Mouse (Mus musculus): ENCODE measurements around the gene Olfr376. TPM values are rescaled to one million over a fixed set of nuclear protein-coding genes. Genes with fewer than 3 reads are reported as not detected.

The Olfr376 gene
- polyA plus RNA-seq (2012; ENCODE audit: insufficient read depth, insufficient read length, missing spikeins), result not detected in 2 replicates

DNA sequence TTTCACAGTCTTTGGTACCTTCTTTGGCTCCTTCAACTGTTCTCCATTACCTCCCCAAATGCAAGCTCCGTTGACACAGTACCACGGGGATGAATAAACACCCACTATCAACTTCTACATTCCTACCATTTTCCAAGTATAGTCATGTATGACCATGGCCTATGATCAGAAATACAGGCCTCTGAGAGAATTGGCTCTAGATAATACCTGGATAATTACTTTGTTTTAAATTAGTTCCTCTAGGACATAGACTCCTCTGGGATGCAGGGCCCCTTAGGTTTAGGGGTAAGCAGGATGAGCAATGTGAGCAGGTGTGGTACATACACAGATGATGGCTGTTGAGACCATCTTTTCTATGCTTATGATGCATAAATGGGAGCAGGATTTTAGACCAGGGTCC lies at the start of gene Olfr376:
Gene Olfr376 (plus strand): TSS at position 301 of the 400 bp plus-strand sequence.
- H3K4me1 ChIP-seq (ENCODE audit: control insufficient read depth, insufficient read depth, insufficient read length, low read length), result no peaks in the 10 kb centered on the region
- H3K27ac ChIP-seq (replicated peaks; ENCODE audit: low read depth, low read length), result no peak within 1 kb of the TSS
- H3K4me3 ChIP-seq (ENCODE audit: insufficient read depth, low read depth, low read length), result no peak within 1 kb of the TSS

DNA sequence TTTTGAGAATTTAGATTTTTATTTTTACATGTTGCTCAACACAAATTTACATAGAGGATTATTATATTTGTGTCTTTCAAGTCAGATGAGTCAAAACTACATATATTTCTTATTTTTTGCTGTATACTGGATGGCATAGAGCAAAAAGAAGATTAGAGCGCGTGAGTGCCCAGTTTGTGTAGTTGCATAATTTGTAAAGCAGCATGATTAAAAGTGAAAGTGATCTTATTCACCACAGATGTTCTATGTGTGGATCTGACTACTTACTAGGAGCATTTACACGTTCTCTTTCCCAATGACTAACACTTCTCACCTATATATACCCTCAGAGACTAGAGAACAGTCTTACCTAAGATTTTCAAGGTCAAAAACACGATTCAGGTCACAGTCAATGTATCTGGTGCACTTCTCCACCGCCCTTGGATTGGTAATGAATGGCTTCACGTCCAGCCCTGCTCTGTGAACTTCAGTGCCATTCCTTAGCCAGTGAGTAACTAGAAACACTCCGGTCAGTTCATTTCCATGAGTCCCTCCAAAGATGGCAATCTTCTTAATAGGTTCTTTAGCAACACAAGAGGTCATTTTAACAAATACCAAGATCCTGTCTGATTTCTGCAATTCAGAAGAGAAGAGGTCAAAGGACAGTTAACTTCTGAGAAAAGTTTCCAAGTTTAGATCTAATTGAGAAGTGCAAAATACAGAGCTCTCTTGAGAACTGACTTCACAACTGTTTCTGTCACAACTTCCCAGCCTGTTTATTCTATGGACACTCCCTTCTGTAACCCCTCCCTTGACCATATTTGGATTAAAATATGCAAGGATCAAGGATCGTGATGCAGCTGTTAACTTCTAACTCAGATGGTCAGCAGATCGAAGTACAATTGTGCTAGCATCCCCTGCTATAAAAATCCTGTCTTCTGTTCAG lies 46.9 kb upstream of the Olfr376 start:
- H3K27ac ChIP-seq (replicated peaks; ENCODE audit: low read depth, low read length), result peak overlapping the region; percentile 99
- H3K4me1 ChIP-seq (ENCODE audit: control insufficient read depth, insufficient read depth, insufficient read length, low read length), result peaks cover 3% of the 10 kb centered on the region; the same call in 1 of the 2 replicates
- peak overlapping the region; percentile 72 for H3K4me3 ChIP-seq (ENCODE audit: insufficient read depth, low read depth, low read length)

DNA sequence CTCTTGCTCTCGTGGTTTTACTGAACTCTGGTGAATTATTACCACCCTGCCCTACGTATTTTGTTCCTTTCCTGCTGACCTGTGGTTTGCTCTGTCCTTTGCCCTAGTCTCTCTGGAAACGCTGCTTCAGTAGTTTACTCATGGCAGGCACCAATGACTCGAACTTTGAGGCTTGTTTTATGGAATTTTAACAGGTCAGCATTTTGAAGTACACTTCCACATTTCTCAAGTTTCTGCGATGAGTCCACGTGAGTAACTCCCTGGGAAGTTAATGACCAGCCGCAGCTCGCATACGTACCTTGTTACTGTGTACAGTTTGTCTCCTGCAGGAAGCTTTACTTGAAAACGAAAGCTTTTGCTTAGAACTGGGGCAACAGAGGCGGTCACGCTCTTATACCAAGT lies 44.6 kb upstream of the Olfr376 start:
- peak overlapping the region; percentile 88 for H3K27ac ChIP-seq (replicated peaks; ENCODE audit: low read depth, low read length)
- H3K4me1 ChIP-seq (ENCODE audit: control insufficient read depth, insufficient read depth, insufficient read length, low read length), result peaks cover 3% of the 10 kb centered on the region; the same call in 1 of the 2 replicates
- peak overlapping the region; percentile 39 for H3K4me3 ChIP-seq (ENCODE audit: insufficient read depth, low read depth, low read length)

DNA sequence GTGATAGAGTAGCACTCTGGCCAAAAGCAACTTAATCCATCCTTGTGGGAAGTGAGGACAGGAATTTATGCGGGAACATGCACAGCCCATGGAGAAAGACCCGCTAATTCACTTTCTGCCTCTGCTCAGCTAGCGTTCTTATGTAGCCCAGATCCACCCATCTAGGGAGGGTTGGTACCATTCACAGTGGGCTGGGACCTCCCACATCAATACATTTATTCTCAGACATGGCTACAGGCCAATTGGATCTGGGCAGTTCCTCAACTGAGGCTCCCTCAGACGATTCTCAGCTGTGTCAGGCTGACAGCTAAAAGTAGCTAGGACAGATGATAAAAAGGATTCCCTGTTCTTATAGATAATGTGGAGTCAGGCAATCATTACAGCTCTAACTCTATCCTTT lies 43.7 kb upstream of the Olfr376 start:
- Histone ChIP-seq H3K27ac (replicated peaks; ENCODE audit: low read depth, low read length) (no peak overlapping the region), H3K4me3 (ENCODE audit: insufficient read depth, low read depth, low read length) (no peak overlapping the region), H3K4me1 (ENCODE audit: control insufficient read depth, insufficient read depth, insufficient read length, low read length) (peaks cover 3% of the 10 kb centered on the region; the same call in 1 of the 2 replicates)

DNA sequence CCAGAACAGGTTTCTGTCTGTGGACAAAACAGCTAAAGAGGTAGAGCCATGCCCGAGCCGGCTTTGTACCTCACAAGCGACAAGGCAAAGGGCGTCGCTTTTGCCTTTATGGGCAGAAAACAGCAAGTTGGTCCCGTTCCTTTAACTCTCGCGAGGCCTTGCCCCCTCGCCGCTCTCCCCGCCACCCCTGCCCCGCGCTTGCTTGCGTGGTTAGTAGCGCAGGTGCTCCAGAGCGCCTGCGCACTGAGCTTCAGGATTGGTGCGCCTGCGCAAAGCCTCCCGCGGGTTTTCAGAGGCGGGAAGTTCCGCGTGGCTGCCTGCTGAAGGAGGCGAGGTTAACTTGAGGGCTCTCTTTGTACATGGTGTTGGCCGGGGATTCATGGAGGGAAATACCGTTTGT lies 41.6 kb upstream of the Olfr376 start, which contains the start of the genes Aspa, Gm49340 and Spata22:
Gene Aspa (minus strand): TSS at position 155 of the 400 bp plus-strand sequence.
Gene Gm49340 (plus strand): TSS at position 300 of the 400 bp plus-strand sequence.
Gene Spata22 (plus strand): TSS at position 300 of the 400 bp plus-strand sequence.
- Histone ChIP-seq H3K4me3 (ENCODE audit: insufficient read depth, low read depth, low read length) (no peak within 1 kb of the TSS), H3K4me1 (ENCODE audit: control insufficient read depth, insufficient read depth, insufficient read length, low read length) (peaks cover 3% of the 10 kb centered on the region; the same call in 1 of the 2 replicates), H3K27ac (replicated peaks; ENCODE audit: low read depth, low read length) (no peak within 1 kb of the TSS)

DNA sequence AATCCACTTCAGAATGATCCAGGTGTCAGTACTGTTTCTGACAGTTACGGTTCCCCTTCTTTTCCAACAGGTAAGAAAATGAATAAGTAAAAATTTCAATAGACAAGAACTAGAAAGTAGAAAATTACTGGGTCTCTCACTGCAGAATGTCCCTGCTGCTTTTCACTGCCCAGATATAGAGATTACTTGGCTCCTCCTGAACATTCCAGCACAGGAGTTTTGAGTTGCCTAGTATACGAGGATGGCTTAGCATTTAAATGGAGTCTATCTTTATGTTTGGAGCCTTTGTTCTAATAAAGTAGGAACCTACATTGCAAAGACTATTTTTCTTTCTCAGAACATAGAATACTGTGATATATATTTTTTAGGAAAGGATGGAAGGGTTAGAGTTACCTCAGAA lies 37.7 kb upstream of the Olfr376 start:
- Histone ChIP-seq H3K4me1 (ENCODE audit: control insufficient read depth, insufficient read depth, insufficient read length, low read length) (no peaks in the 10 kb centered on the region), H3K27ac (replicated peaks; ENCODE audit: low read depth, low read length) (no peak overlapping the region), H3K4me3 (ENCODE audit: insufficient read depth, low read depth, low read length) (no peak overlapping the region)

DNA sequence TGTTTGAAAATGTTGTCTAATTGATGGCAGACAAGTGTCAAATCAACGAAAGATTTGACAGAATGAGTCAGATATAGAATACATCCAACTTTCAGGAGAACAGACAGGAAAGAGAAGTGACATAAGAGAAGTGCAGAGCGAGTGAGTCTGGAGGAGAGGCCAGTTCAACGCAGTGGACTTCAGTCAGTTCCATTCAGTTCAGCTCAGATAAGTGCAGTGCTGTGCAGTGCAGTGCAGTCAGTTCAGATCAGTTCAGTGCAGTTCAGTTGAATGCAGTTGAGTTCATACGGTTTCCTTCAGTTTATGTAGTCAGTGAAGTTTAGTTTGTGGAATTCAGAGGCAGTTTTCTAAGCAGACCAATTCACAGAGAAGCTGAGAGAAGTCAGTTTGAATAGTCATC lies 34.1 kb upstream of the Olfr376 start:
- Histone ChIP-seq H3K27ac (replicated peaks; ENCODE audit: low read depth, low read length) (no peak overlapping the region), H3K4me1 (ENCODE audit: control insufficient read depth, insufficient read depth, insufficient read length, low read length) (no peaks in the 10 kb centered on the region), H3K4me3 (ENCODE audit: insufficient read depth, low read depth, low read length) (no peak overlapping the region)

DNA sequence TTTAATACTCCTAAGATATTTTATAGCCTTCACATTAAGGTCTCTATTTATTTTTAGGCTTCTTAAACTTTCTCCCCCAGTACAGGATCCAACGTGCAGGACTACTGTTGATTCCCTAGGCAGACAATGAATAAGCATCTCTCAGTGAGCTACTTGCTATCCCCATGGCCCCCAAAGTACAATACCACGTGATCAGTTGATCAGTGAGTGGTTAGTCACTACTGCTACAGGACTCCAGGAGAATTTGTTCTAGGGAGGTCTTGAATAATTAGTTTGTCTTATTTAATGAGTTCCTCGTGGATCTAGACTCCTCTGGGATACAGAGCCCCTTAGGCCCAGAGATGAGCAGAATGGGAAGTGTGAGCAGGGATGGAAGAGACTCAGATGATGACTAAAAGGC lies 20.6 kb upstream of the Olfr376 start, which contains the start of gene Olfr20:
Gene Olfr20 (plus strand): TSS at position 301 of the 400 bp plus-strand sequence.
- Histone ChIP-seq H3K4me3 (ENCODE audit: insufficient read depth, low read depth, low read length) (no peak within 1 kb of the TSS), H3K4me1 (ENCODE audit: control insufficient read depth, insufficient read depth, insufficient read length, low read length) (no peaks in the 10 kb centered on the region), H3K27ac (replicated peaks; ENCODE audit: low read depth, low read length) (no peak within 1 kb of the TSS)

DNA sequence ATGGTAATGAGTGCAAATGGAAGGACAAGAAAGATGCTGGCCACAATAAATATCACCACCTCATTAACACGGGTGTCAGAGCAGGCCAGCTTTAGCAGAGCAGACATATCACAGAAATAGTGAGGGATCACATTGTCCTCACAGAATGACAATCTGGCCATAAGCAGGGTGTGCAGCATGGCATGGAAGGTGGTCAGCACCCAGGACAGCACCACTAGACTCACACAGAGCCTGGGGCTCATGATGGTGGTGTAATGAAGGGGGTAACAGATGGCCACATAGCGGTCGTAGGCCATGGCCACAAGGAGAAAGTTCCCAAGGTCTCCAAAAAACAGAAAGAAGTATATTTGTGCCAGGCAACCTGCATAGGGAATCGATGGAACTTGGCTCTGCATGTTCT lies 24.3 kb downstream of the Olfr376 start:
- Histone ChIP-seq H3K27ac (replicated peaks; ENCODE audit: low read depth, low read length) (no peak overlapping the region), H3K4me1 (ENCODE audit: control insufficient read depth, insufficient read depth, insufficient read length, low read length) (no peaks in the 10 kb centered on the region), H3K4me3 (ENCODE audit: insufficient read depth, low read depth, low read length) (no peak overlapping the region)

DNA sequence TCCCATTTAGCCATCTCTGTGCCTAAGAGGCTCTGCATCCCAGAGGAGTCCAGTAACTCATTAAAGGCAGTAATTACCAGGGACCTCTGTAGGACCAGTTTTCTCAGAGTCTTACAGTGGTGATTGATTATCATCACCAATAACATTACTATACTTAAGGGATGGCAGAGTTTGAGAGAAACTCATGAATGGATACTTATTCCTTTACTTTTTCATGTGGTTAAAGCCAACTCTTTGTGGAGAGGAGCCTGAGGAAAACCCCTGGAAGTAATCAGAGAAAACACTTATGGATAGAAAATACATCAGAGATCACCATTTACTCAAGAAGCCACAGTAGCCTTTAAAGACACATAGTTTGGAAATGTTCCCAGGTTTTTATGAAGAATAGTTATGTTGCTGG lies 28.5 kb downstream of the Olfr376 start, which contains the start of gene Olfr1:
Gene Olfr1 (minus strand): TSS at position 101 of the 400 bp plus-strand sequence.
- H3K4me1 ChIP-seq (ENCODE audit: control insufficient read depth, insufficient read depth, insufficient read length, low read length), result no peaks in the 10 kb centered on the region
- no peak within 1 kb of the TSS for H3K27ac ChIP-seq (replicated peaks; ENCODE audit: low read depth, low read length)
- H3K4me3 ChIP-seq (ENCODE audit: insufficient read depth, low read depth, low read length), result no peak within 1 kb of the TSS

Other genes starting within 250 kb of the Olfr376 start
- gene Haspin, start 233.0 kb upstream of the Olfr376 start, polyA plus RNA-seq (2012; ENCODE audit: insufficient read depth, insufficient read length, missing spikeins), result not detected in 2 replicates
- gene P2rx5, start 210.8 kb upstream of the Olfr376 start, polyA plus RNA-seq (2012; ENCODE audit: insufficient read depth, insufficient read length, missing spikeins), result 53.6 and 85.8 TPM in 2 replicates
- 183 and 237 TPM in 2 replicates for gene Emc6, start 194.2 kb upstream of the Olfr376 start, polyA plus RNA-seq (2012; ENCODE audit: insufficient read depth, insufficient read length, missing spikeins)
- 70.9 and 105 TPM in 2 replicates for gene Tax1bp3, start 194.2 kb upstream of the Olfr376 start, polyA plus RNA-seq (2012; ENCODE audit: insufficient read depth, insufficient read length, missing spikeins)
- gene Ctns, start 172.2 kb upstream of the Olfr376 start, polyA plus RNA-seq (2012; ENCODE audit: insufficient read depth, insufficient read length, missing spikeins), result 8.8 TPM in 2 replicates
- gene Shpk, start 171.8 kb upstream of the Olfr376 start, polyA plus RNA-seq (2012; ENCODE audit: insufficient read depth, insufficient read length, missing spikeins), result 8.2 and 9.1 TPM in 2 replicates
- gene Trpv1, start 137.0 kb upstream of the Olfr376 start, polyA plus RNA-seq (2012; ENCODE audit: insufficient read depth, insufficient read length, missing spikeins), result 0.33 and 0.75 TPM in 2 replicates
- gene Trpv3, start 103.9 kb upstream of the Olfr376 start, polyA plus RNA-seq (2012; ENCODE audit: insufficient read depth, insufficient read length, missing spikeins), result not detected in 2 replicates
- gene Aspa, start 41.6 kb upstream of the Olfr376 start, polyA plus RNA-seq (2012; ENCODE audit: insufficient read depth, insufficient read length, missing spikeins), result 163 and 192 TPM in 2 replicates
- 0.48 TPM in 1 of 2 replicates, not detected in the other for gene Gm49340, start 41.5 kb upstream of the Olfr376 start, polyA plus RNA-seq (2012; ENCODE audit: insufficient read depth, insufficient read length, missing spikeins)
- gene Spata22, start 41.5 kb upstream of the Olfr376 start, polyA plus RNA-seq (2012; ENCODE audit: insufficient read depth, insufficient read length, missing spikeins), result 8.6 and 10.5 TPM in 2 replicates
- gene Olfr20, start 20.5 kb upstream of the Olfr376 start, polyA plus RNA-seq (2012; ENCODE audit: insufficient read depth, insufficient read length, missing spikeins), result not detected in 2 replicates
- not detected in 2 replicates for gene Olfr1, start 28.4 kb downstream of the Olfr376 start, polyA plus RNA-seq (2012; ENCODE audit: insufficient read depth, insufficient read length, missing spikeins)
- not detected in 2 replicates for gene Olfr378, start 57.2 kb downstream of the Olfr376 start, polyA plus RNA-seq (2012; ENCODE audit: insufficient read depth, insufficient read length, missing spikeins)
- gene Olfr380, start 86.3 kb downstream of the Olfr376 start, polyA plus RNA-seq (2012; ENCODE audit: insufficient read depth, insufficient read length, missing spikeins), result not detected in 2 replicates
- not detected in 2 replicates for gene Olfr381, start 120.4 kb downstream of the Olfr376 start, polyA plus RNA-seq (2012; ENCODE audit: insufficient read depth, insufficient read length, missing spikeins)
- gene Olfr382, start 146.0 kb downstream of the Olfr376 start, polyA plus RNA-seq (2012; ENCODE audit: insufficient read depth, insufficient read length, missing spikeins), result not detected in 2 replicates
- not detected in 2 replicates for gene Olfr385, start 221.8 kb downstream of the Olfr376 start, polyA plus RNA-seq (2012; ENCODE audit: insufficient read depth, insufficient read length, missing spikeins)
- not detected in 2 replicates for gene Olfr384, start 227.3 kb downstream of the Olfr376 start, polyA plus RNA-seq (2012; ENCODE audit: insufficient read depth, insufficient read length, missing spikeins)